Mouse (Mus musculus) hindbrain, embryonic 16.5 days (tissue): ENCODE data around the gene Ep400. TPM values are rescaled to one million over a fixed set of nuclear protein-coding genes. Genes with fewer than 3 reads are reported as not detected.

Experiments used
- ATAC-seq: fragments of 200-750 bp; cut with Nextera tagmentation; 2 replicates; pipeline ENCODE4 v1.8.0; 2017; ENCODE audit warnings: moderate TSS enrichment, moderate library complexity
- H3K27ac ChIP-seq: fragments of 300-500 bp; sonication (generic); 2 replicates; pipeline ENCODE4 v1.5.1; 2014; ENCODE audit warnings: low read depth, mild to moderate bottlenecking, control low read depth, low read length, moderate library complexity
- H3K27me3 ChIP-seq: fragments of 300-500 bp; sonication (generic); replicated peaks from 2 replicates; pipeline ENCODE4 v1.6.1; 2014; ENCODE audit warnings: low read length; ENCODE audit not compliant: control insufficient read depth, insufficient read depth
- H3K36me3 ChIP-seq: fragments of 300-500 bp; sonication (generic); 2 replicates; pipeline ENCODE4 v1.6.1; 2014; ENCODE audit warnings: mild to moderate bottlenecking, low read length, moderate library complexity, mixed read lengths; ENCODE audit not compliant: control insufficient read depth, insufficient read depth
- H3K4me1 ChIP-seq: fragments of 300-500 bp; sonication (generic); 2 replicates; pipeline ENCODE4 v1.6.1; 2014; ENCODE audit warnings: low read depth, low read length; ENCODE audit not compliant: control insufficient read depth, insufficient read depth
- H3K4me2 ChIP-seq: fragments of 300-500 bp; sonication (generic); 2 replicates; pipeline ENCODE4 v1.6.1; 2014; ENCODE audit warnings: mild to moderate bottlenecking, low read length, control low read depth, moderate library complexity
- H3K4me3 ChIP-seq: fragments of 300-500 bp; sonication (generic); 2 replicates; pipeline ENCODE4 v1.5.1; 2014; ENCODE audit warnings: mild to moderate bottlenecking, low read length, control low read depth, moderate library complexity
- H3K9ac ChIP-seq: fragments of 300-500 bp; sonication (generic); 2 replicates; pipeline ENCODE4 v1.6.1; 2014; ENCODE audit warnings: low read depth, mild to moderate bottlenecking, control low read depth, low read length, moderate library complexity
- H3K9me3 ChIP-seq: fragments of 300-500 bp; sonication (generic); 2 replicates; pipeline ENCODE4 v1.6.1; 2014; ENCODE audit warnings: mild to moderate bottlenecking, low read length, moderate library complexity; ENCODE audit not compliant: control insufficient read depth
- WGBS: fragments of 180-500 bp; shearing (Covaris S2); extraction: QIAGEN DNeasy Blood & Tissue Kit; methylation state at CpG from one replicate; pipeline ENCODE4 v1.1.7; 2014; 5-methylcytosine and 5-hydroxymethylcytosine counted together
- polyA plus RNA-seq: library from polyadenylated mRNA; unstranded; fragments of >200 nt; fragmentation: Nextera tagmentation; extraction: Ambion mirVana; gene quantifications from 2 replicates; pipeline ENCODE4 v1.2.1, GENCODE M21; 2015

The Ep400 gene
- polyA plus RNA-seq, 1 experiment from 2014 or later = 40.0 TPM

DNA sequence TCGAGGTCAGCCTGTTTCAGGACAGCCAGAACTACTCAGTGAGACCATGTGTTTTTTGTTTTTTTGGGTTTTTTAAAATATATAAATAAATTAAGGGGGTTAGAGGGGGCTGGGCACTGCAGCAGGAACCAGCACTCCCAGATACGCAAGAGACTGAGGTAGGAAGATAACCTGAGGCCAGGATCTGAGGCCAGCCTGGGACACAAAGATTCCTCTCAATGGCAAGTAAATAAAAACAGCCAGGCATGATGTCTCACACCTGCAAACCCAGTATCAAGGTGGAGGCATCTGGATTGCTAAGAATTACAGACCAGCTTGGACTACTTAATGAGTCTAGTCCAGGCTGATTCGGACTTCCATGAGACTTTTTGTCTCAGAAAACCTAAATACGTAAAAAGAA is 1.2 kb downstream of the Ep400 start:
- ATAC-seq = no peak
- Histone ChIP-seq H3K9ac (peak overlapping the region; percentile 91), H3K36me3 (peaks cover 1% of the 10 kb centered on the region; the same call in 1 of the 2 replicates), H3K4me2 (peak overlapping the region; percentile 80), H3K27ac (no peak overlapping the region), H3K9me3 (no peaks in the 10 kb centered on the region), H3K27me3 (no peaks in the 10 kb centered on the region), H3K4me3 (peak overlapping the region; percentile 82), H3K4me1 (peaks cover 17% of the 10 kb centered on the region)
- WGBS = 62% methylated on average over 4 of the region's 4 CpGs

DNA sequence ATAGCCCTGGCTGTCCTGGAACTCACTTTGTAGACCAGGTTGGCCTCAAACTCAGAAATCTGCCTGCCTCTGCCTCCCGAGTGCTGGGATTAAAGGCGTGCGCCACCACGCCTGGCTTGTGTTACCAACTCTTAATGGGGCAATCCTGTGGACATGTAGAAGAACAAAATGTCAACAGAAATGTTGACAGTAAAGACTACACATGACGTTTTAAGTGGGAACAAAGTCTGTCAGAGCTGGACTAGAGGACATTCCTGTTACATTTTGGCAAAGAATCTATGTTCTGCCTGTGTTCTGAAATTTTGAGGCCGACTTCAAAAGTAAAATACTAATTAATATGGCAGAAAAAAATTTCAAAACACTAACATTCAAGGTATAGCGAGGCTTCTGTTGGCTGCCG is 6.6 kb downstream of the Ep400 start:
- no peaks in the 10 kb centered on the region for H3K27me3 ChIP-seq
- H3K9ac ChIP-seq = no peak overlapping the region
- peaks cover 11% of the 10 kb centered on the region for H3K4me1 ChIP-seq
- no peaks in the 10 kb centered on the region for H3K9me3 ChIP-seq
- no peaks in the 10 kb centered on the region for H3K36me3 ChIP-seq
- no peak overlapping the region for H3K27ac ChIP-seq
- H3K4me3 ChIP-seq = no peak overlapping the region
- 95% methylated on average over 8 of the region's 8 CpGs for WGBS
- H3K4me2 ChIP-seq = no peak overlapping the region
- no peak for ATAC-seq

DNA sequence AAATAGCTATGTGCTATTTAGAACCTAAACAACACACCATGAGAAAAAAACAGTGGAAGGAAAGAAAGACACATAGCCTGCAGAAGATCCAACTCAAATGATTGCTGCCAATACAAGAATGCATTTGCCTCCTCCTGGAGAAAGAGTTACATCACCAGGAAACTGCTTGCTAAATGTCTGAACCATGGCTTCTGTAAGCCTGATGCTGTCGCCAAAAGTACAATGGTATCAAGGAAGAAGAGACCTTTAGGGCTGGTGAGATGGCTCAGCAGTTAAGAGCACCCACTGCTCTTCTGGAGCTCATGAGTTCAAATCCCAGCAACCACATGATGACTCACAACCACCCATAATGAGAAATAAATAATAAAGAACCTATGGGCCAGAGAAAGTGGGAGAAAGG is 25.5 kb downstream of the Ep400 start:
- WGBS = 70% methylated on average over 1 of the region's 1 CpGs
- H3K4me3 ChIP-seq = no peak overlapping the region
- ATAC-seq = no peak
- no peak overlapping the region for H3K27ac ChIP-seq
- no peak overlapping the region for H3K4me2 ChIP-seq
- no peaks in the 10 kb centered on the region for H3K9me3 ChIP-seq
- no peak overlapping the region for H3K9ac ChIP-seq
- H3K36me3 ChIP-seq = peaks cover under 1% of the 10 kb centered on the region; the same call in 1 of the 2 replicates
- H3K27me3 ChIP-seq = no peaks in the 10 kb centered on the region
- H3K4me1 ChIP-seq = no peaks in the 10 kb centered on the region

DNA sequence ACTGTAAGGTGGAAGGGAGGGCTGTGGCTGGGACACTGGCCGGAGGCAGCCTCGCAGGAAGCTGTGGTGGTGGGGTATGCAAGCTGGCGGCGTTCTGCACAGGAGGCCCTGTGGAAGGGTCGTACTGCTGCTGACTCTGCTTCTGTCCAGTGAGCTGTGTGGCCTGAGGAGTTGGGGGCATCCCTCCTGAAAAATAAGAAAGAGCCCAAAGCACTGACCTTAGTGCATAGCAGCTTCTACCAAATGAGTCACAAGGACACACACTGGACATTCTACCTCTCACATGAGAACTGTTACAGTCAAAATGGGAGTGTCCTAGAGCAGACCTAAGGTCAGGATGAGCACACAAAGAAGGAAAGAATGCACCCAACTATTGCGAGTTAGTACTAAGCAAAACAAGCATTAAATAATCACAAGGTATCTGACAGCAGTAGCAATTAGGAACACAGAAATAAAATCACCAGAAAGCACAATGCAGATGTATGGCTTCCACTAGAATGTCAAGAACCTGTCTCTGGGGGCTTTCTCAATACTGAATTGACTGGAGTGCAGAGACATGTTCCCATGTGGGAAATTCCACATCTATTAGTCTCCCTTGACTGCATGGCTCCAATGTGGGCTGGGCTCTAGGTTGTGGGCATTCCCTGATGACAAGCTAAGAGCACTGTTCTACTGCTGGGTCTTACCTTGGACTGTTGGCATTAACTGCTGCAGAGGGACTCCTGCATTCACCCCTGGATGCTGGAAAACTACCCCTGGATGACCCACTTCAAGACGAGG is 30.8 kb downstream of the Ep400 start:
- ATAC-seq = no peak
- H3K9ac ChIP-seq = no peak overlapping the region
- no peak overlapping the region for H3K27ac ChIP-seq
- H3K36me3 ChIP-seq = peaks cover 31% of the 10 kb centered on the region
- H3K4me3 ChIP-seq = no peak overlapping the region
- H3K4me2 ChIP-seq = no peak overlapping the region
- 93% methylated on average over 7 of the region's 7 CpGs for WGBS
- no peaks in the 10 kb centered on the region for H3K4me1 ChIP-seq
- no peaks in the 10 kb centered on the region for H3K27me3 ChIP-seq
- no peaks in the 10 kb centered on the region for H3K9me3 ChIP-seq

DNA sequence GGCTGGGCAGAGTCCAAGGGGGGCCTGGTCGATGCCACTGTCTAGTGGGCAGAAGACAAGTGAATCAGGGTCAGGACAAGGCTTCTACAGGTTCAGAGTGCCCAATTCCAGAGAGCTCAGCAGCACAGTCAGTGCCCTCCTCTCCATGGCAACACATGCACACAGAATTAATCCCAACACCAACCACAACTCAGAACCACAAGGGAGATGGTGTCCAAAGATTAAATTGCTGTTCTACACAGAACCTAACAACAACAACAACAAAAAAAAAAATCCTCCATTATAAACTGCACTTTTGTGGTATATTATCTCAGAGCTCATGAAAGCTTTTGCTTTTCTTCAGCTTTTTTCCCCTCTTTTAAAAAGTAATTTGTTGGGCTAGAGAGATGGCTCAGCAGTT is 34.9 kb downstream of the Ep400 start:
- Histone ChIP-seq H3K9ac (no peak overlapping the region), H3K4me2 (no peak overlapping the region), H3K4me3 (no peak overlapping the region), H3K27ac (no peak overlapping the region), H3K9me3 (no peaks in the 10 kb centered on the region), H3K36me3 (peaks cover 35% of the 10 kb centered on the region), H3K4me1 (no peaks in the 10 kb centered on the region), H3K27me3 (no peaks in the 10 kb centered on the region)
- WGBS = 93% methylated on average over 1 of the region's 1 CpGs
- no peak for ATAC-seq

DNA sequence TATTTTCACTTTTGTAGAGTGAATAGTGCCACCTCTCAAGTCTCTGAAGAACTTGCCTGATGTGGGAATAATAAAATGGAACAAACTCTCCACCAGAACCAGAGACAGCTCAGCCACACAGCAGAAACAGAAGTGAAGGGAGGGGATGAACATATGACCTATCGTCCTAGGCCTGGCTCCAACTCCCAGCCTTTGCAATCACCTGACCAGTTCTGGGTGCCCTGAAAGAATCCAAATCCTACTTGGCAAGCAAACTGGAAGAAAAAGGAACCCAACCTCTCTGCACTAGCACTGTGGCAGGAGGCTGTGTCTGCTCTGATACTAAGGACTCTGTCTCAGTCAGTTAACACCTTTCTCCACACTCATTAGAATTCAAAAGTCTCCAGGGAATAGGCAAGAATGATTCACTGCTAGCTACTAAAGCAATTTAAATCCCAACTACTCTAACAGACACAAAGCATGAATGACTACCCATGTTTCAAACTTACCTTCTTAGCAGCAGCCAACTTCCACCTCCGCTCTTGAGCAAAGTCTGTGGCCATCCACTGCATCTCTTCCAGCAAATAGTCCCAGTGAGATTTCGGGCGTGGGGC is 37.2 kb downstream of the Ep400 start:
- H3K36me3 ChIP-seq = peaks cover 25% of the 10 kb centered on the region
- no peak for ATAC-seq
- 94% methylated on average over 4 of the region's 4 CpGs for WGBS

DNA sequence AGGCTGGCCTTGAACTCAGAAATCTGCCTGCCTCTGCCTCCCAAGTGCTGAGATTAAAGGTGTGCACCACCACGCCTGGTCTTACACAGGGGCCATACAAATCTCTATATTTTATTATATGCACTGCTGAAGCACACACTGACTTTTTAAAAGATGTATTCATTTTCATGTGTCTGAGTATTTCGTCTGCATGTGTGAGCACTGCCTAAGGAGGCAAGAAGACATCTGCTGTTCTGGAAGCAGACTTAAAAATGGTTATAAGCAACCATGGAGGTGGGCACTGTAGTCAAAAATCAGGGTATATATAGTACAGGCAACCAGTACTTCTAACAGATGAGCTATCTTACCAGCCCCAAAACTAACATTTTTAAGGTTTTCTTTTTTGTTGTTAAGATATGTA is 39.3 kb downstream of the Ep400 start:
- H3K36me3 ChIP-seq = peaks cover 16% of the 10 kb centered on the region
- 90% methylated on average over 2 of the region's 2 CpGs for WGBS

More for the DNA sequence above, 37.2 kb downstream of the Ep400 start:
- Histone ChIP-seq H3K27ac (no peak overlapping the region), H3K4me3 (no peak overlapping the region), H3K9me3 (no peaks in the 10 kb centered on the region), H3K4me2 (no peak overlapping the region), H3K4me1 (no peaks in the 10 kb centered on the region), H3K27me3 (no peaks in the 10 kb centered on the region), H3K9ac (no peak overlapping the region)

DNA sequence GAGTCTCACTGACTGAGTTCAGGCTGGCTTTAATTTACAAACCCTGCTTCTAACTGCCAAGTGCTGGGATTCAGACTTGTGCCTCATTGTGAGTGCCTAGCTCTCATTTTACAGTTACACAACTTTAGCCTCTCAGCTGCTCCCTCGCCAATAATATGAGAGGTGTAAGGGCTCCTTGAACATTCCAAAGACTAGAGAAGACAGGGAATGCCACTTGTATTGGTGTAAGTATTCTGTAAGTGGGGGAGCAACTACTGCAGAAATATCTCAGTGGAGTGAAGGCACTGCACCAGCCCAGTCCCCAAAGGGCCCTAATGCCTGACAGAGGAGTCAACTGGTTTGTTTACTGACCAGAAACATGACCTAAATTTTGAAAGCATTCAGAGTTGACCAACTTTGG is 42.7 kb downstream of the Ep400 start:
- ATAC-seq = no peak
- no peak overlapping the region for H3K27ac ChIP-seq
- no peak overlapping the region for H3K4me3 ChIP-seq
- no peak overlapping the region for H3K4me2 ChIP-seq
- H3K9me3 ChIP-seq = no peaks in the 10 kb centered on the region
- H3K27me3 ChIP-seq = no peaks in the 10 kb centered on the region
- H3K4me1 ChIP-seq = no peaks in the 10 kb centered on the region
- 94% methylated on average over 1 of the region's 1 CpGs for WGBS
- peaks cover 28% of the 10 kb centered on the region for H3K36me3 ChIP-seq
- no peak overlapping the region for H3K9ac ChIP-seq

More for the DNA sequence above, 39.3 kb downstream of the Ep400 start:
- no peak overlapping the region for H3K27ac ChIP-seq
- no peak overlapping the region for H3K9ac ChIP-seq
- no peaks in the 10 kb centered on the region for H3K9me3 ChIP-seq
- H3K4me3 ChIP-seq = no peak overlapping the region
- H3K27me3 ChIP-seq = no peaks in the 10 kb centered on the region
- no peak overlapping the region for H3K4me2 ChIP-seq
- ATAC-seq = no peak
- no peaks in the 10 kb centered on the region for H3K4me1 ChIP-seq

- 100% methylated on average over 2 of the region's 2 CpGs for WGBS
These were observed 47.0 kb downstream of the Ep400 start for GRCm38 (mm10) chr5:110723543-110723942.

More at GRCm38 (mm10) chr5:110723543-110723942, 47.0 kb downstream of the Ep400 start:
- Histone ChIP-seq H3K4me2 (no peak overlapping the region), H3K9ac (no peak overlapping the region), H3K27me3 (no peaks in the 10 kb centered on the region), H3K9me3 (no peaks in the 10 kb centered on the region), H3K27ac (no peak overlapping the region), H3K4me3 (no peak overlapping the region), H3K36me3 (peaks cover 34% of the 10 kb centered on the region), H3K4me1 (no peaks in the 10 kb centered on the region)
- ATAC-seq = no peak
